Mouse (Mus musculus) megakaryocyte, embryonic 14.5 days (primary cell): ENCODE results near the gene Krt2.

Experiments
- FLI1 ChIP-seq: IDR thresholded peaks from 2 replicates; pipeline ENCODE4 v1.6.1; 2012; ENCODE audit warnings: low read length, inconsistent platforms, mixed read lengths
- GATA1 ChIP-seq: IDR thresholded peaks from 3 replicates; pipeline ENCODE4 v1.6.1; 2012; ENCODE audit warnings: mixed read lengths, low read length, inconsistent platforms, borderline replicate concordance

GRCm38 (mm10) chr15:101772080-101772710 is 45.8 kb downstream of the Krt2 start:
- TF ChIP-seq GATA1 = no peak
- no peak for TF ChIP-seq FLI1
